Mouse (Mus musculus) mouse embryonic stem cell (cell line): ENCODE results near the gene Calcoco1.

Experiments used
- in situ Hi-C, 2 experiments: fragments of 300-500 bp; cut with MboI; formaldehyde crosslinking; loops; 1 replicate in 1 of 2; 3 replicates in 1 of 2; pipeline ENCODE4 v1.14.3; 2019 to 2020; ENCODE audit warnings: low sequenced_read_pairs in 2 of 2, low pct_unique_long_range_greater_than_20kb in 1 of 2, mixed read lengths in 1 of 2; ENCODE audit not compliant: unreplicated experiment in 1 of 2

Calcoco1 gene

GRCm38 (mm10) chr15:102743996-102744395, 22.0 kb upstream of the Calcoco1 start:
- in situ Hi-C loops = loop anchor here (5.0 to 10.0 kb wide), 2 partner anchors 42 to 431 kb away; no protein-coding TSS in a partner anchor

- in situ Hi-C loops = loop anchor here (5.0 to 10.0 kb wide), 2 partner anchors 41 to 432 kb away; no protein-coding TSS in a partner anchor
Measured at GRCm38 (mm10) chr15:102743196-102743595, 21.2 kb upstream of the Calcoco1 start.

GRCm38 (mm10) chr15:102742589-102742988, 20.6 kb upstream of the Calcoco1 start:
- in situ Hi-C loops = loop anchor here (5.0 to 10.0 kb wide), 2 partner anchors 40 to 432 kb away; no protein-coding TSS in a partner anchor

GRCm38 (mm10) chr15:102739520-102740297, 17.7 kb upstream of the Calcoco1 start:
- in situ Hi-C loops = loop anchor here (5.0 to 10.0 kb wide), 2 partner anchors 37 to 435 kb away; no protein-coding TSS in a partner anchor

GRCm38 (mm10) chr15:102738434-102738833, 16.5 kb upstream of the Calcoco1 start:
- in situ Hi-C loops = no loop called here

- in situ Hi-C loops = no loop called here
Measured at GRCm38 (mm10) chr15:102737092-102737491, 15.1 kb upstream of the Calcoco1 start.

- in situ Hi-C loops = no loop called here
Measured at GRCm38 (mm10) chr15:102736127-102736944, 14.4 kb upstream of the Calcoco1 start.

- in situ Hi-C loops = no loop called here
Measured at GRCm38 (mm10) chr15:102735031-102735430, 13.1 kb upstream of the Calcoco1 start.

- in situ Hi-C loops = no loop called here
Measured at GRCm38 (mm10) chr15:102733759-102734531, 12.0 kb upstream of the Calcoco1 start.

- in situ Hi-C loops = no loop called here
Measured at GRCm38 (mm10) chr15:102733233-102733632, 11.3 kb upstream of the Calcoco1 start.

GRCm38 (mm10) chr15:102732406-102732805, 10.4 kb upstream of the Calcoco1 start:
- in situ Hi-C loops = no loop called here

- in situ Hi-C loops = no loop called here
Measured at GRCm38 (mm10) chr15:102727951-102728350, 6.0 kb upstream of the Calcoco1 start.

GRCm38 (mm10) chr15:102723358-102724135, 1.6 kb upstream of the Calcoco1 start:
- in situ Hi-C loops = no loop called here

- in situ Hi-C loops = no loop called here
Measured at GRCm38 (mm10) chr15:102722500-102722931, 538 bp upstream of the Calcoco1 start.

GRCm38 (mm10) chr15:102721016-102721898, 721 bp downstream of the Calcoco1 start:
- in situ Hi-C loops = no loop called here

- in situ Hi-C loops = no loop called here
Measured at GRCm38 (mm10) chr15:102716132-102716531, 5.8 kb downstream of the Calcoco1 start.

- in situ Hi-C loops = no loop called here
Measured at GRCm38 (mm10) chr15:102707736-102708269, 14.2 kb downstream of the Calcoco1 start.
